Mouse (Mus musculus): Measurements from ENCODE around the gene Cluh.

Cluh gene

DNA sequence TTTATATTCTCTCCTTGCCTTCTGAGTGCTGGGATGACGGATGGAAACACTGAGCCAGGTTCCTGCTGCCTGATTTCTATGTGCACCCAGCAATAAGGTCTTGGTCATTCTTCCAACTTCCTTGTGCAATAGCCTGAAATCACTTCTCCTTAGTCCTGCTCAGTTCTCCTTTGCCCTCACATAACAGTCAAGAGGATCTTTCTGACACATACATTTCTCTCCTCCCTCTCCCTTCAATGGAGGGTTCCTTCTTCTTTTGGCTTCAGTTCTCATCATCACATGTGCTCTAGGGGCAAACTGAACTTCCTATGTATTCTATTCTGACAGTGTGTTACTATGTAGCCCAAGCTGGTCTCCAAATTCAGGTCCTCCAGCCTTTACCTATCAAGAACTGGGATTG, 1.3 kb upstream of the Cluh start:
- CTCF ChIA-PET: no interaction called here

DNA sequence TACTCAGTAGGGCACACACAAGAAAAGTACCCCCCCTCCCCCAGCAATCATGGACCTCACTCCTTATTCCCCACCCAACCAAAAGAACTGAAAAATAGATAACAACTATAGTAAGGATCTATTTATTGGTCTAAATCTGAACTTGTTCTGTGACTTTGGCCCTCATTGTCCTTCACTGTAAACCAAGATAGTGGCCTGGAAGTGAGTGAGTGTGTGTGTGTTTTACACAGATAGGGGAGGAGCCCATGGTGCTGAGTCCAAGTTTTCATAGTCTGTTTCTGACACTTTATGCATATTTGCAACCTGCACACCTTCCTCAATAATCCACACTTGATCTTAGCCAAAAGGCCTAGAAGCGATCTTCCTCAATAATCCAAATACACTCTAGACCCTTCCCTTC, 619 bp upstream of the Cluh start:
- CTCF ChIA-PET: interaction anchor here (0.7 kb wide), 1 partner anchor 9 kb away, joined by 3 read pairs; no protein-coding TSS in a partner anchor

DNA sequence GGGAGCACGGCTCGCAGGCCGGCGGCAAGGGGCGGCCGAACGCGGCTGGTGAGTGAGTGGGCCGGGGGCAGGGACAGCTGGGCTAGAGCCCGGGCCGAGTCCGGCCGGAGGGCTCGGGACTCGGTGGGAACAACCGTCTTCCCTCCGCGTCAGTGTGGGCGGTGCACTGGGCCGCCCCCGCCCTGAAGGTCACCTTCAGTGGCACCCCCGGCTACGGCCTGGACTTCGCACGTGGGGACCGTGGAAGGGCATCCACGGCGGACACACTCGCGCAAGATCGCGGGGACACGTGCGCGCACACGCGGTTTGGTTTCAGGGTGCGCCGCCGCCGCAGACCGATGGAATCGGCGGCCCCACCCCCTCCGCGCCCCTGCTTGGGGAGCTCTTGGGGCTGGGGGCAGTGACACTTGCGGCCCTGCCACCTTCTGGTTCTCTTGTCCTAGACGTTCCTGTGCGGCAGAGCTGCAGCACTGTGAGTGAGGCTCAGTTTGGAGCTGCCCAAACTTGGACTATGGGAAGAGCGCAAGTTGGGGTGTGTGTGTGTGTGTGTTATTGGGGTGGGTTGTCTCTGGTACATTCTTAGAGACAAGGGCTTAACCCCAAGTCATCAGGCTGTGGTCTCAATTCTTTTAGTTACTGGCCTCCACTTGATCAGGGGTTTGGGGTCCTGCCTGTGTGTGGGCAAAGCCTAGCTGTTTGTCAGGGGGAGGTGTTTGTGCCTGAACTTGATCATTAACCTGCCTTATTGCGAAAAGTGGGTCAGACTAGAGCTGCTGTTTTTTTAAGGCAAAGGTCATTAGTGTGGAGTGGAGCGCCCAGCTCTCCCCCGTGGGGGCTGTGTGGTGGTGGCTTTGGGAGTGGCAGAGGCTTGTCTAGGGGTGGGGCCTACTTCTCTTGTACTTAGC, 604 bp downstream of the Cluh start:
- CTCF ChIA-PET: no interaction called here

DNA sequence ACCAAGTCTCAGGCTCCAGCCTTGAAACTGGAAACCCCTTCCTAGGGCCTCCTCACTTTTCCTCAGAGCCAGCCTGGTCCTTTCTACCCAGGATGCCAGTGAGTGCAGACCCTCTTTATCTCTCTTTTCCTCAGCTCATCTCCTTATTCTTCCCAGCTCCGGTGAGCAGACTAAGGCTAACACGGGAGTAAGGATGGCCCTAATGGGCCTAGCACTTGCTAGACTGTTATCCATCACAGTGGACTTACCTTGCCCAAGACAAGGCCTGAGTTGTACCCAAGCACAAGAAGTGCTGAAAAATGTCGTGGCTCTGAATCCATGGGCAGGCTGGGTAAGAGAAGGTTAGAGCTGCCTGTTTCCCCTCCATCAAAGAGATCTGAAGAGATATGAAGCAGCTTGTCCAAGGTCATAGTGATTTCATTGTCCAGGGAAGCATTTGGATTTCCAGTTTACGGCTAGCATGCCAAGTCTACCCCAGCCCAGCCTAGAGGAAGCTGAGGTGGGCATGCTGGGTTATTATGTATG, 1.3 kb downstream of the Cluh start:
- CTCF ChIA-PET: no interaction called here

DNA sequence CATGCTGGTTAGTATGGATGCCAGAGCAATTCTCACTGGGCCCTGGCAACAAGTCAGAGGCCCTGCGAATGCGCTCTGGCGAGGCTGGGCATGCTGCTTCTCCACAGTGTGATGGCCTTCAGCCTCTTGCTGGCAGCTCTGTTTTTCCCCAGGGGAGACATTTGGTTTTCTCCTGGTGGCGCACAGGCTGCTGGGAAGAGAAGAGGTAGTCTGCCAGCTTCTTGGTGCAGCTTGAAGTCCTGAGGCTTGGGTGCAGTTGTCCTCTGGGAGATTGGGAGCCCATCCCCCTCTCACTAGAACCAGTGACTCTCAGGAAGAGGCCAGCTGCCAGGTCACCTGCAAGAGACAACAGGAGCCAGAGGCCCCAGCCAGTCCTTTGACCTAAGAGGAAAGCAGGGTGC, 3.5 kb downstream of the Cluh start:
- CTCF ChIA-PET: no interaction called here

DNA sequence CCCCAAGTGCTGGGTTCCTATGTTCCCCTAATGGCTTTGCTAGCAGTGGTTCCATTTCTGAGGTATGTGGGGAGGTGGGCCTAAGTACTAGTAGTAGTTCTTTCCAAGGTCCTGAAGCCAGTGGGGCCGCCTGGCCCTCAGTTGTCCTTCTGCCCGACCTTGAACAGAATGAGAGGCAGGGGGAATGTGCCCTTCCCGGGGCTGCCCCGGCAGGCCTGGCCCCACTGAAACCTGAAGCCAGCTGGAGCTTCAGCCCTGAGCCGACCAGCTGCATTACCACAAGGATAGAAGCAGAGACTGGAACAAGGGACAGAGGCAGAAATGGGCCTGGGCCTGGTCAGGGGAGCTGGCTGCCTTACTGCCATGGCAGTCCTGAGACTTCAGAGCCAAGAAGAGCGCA, 4.1 kb downstream of the Cluh start:
- CTCF ChIA-PET: interaction anchor here (0.6 kb wide), 1 partner anchor 110 kb away, joined by 3 read pairs; no protein-coding TSS in a partner anchor

DNA sequence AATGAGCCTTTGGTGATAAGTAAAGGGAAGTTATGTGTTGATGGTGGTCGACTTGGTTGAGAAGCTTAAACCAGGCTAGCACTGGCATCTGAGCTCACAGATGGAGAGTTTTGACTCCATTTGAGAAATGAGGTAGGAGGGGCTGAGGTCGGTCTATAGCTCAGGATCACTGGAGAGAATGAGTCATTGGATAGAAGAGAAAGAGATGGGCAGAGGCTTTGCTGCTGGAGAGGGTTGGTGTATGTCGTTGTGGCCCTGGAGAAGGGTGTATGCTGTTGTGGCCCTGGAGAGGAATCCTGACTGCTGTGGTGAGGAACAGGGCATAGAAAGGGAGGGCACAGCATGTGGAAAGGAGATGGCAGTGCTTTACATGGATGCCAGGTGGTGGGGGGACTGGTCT, 6.6 kb downstream of the Cluh start:
- CTCF ChIA-PET: no interaction called here

DNA sequence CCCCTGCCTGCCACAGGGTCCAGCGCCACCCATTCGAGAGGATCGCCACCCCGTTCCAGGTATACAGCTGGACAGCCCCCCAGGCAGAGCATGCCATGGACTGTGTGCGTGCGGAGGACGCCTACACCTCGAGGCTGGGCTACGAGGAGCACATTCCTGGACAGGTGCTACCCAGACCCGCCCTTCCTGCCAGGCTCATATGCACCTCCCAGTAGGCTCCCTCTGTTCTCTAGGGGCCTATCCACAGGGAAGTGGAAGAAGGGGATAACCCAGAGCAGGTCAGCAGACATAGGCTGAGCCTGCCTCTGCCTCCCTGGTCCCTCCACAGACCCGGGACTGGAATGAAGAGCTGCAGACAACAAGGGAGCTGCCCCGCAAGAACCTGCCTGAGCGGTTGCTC, 11.0 kb downstream of the Cluh start:
- CTCF ChIA-PET: interaction anchor here (0.6 kb wide), 1 partner anchor 23 kb away, joined by 11 read pairs; no protein-coding TSS in a partner anchor

DNA sequence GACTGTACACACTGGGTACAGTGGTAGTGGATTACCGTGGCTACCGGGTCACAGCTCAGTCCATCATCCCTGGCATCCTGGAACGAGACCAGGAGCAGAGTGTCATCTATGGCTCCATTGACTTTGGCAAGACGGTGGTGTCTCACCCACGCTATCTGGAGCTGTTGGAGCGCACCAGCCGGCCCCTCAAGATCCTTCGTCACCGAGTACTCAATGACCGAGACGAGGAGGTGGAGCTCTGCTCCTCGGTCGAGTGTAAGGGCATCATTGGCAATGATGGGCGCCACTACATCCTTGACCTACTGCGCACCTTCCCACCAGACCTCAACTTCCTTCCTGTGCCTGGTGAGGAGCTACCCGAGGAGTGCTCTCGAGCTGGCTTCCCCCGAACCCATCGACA, 12.3 kb downstream of the Cluh start:
- CTCF ChIA-PET: no interaction called here

DNA sequence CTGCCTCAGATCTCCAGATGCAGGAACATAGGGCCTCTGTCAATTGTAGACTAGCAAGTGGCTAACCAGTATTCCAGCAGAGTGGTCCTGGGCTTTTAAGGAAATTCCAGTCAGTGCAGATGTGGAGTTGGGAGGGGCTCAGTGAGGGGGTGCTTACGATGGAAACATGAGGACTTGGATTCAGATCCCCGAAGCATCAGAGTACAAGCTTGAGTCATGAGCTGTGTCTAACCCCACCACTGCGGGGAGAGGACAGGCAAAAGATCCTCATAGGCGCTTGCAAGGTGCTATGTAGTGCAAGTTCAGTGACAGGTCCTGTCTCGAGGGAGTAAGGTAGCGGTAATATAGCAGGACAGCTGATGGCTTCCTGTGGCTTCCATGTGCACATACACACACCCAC, 12.9 kb downstream of the Cluh start:
- CTCF ChIA-PET: no interaction called here

DNA sequence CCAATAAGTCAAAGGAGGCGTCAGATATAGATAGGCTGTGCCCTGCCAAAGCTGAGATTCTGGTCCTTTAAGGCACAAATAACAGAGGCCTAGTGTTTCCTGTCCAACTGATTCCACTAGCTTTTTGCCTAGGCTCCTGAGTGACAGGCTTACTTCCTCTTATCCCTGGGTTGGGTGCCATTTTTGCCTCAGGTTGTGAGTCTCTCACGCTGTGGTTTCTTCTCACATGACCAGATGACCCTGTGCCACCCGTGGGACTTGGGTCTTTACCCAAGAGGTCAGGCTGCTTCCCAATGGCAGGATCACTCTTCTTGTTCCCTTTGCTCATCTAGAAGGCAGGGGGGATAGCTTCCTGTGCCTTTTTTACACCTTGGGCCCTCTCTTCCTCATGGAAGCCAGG, 15.0 kb downstream of the Cluh start:
- CTCF ChIA-PET: interaction anchor here (0.6 kb wide), 1 partner anchor 89 kb away, joined by 17 read pairs; no protein-coding TSS in a partner anchor

DNA sequence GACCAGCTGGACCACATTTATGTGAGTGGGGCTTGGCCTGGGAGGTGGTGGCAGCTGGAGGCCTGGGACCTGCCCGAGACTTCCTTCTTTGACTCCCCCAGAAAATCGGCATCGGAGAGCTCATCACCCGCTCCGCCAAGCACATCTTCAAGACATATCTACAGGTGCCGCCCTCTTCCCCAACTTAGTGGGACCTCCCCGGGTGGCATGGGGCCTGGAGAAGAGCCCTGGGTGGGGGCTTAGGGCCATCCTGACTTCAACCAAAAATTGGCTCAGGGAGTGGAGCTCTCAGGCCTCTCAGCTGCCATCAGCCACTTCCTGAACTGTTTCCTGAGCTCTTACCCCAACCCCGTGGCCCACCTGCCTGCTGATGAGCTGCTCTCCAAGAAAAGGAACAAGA, 15.6 kb downstream of the Cluh start:
- CTCF ChIA-PET: no interaction called here

DNA sequence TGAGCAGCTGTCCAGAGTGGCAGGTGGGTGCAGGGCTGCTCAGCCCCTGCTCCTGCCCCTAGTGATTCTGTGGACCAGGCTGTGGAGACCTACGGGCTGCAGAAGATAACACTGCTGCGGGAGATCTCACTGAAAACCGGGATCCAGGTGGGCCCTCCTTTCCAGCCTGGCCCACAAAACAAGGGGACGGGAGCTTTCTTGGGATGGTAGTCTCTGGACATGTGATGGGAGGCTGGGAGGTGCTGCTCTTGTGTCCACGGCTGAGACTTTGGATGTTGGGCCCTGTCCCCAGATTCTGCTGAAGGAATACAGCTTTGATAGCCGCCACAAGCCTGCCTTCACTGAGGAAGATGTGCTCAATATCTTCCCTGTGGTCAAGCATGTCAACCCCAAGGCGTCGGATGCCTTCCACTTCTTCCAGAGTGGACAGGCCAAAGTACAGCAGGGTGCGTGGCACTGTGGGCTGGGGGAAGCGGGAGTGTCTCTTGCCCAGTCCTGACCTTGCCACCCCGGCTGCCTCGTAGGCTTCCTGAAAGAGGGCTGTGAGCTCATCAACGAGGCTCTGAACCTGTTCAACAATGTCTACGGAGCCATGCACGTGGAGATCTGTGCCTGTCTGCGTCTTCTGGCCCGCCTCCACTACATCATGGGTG, 16.5 kb downstream of the Cluh start:
- CTCF ChIA-PET: no interaction called here

DNA sequence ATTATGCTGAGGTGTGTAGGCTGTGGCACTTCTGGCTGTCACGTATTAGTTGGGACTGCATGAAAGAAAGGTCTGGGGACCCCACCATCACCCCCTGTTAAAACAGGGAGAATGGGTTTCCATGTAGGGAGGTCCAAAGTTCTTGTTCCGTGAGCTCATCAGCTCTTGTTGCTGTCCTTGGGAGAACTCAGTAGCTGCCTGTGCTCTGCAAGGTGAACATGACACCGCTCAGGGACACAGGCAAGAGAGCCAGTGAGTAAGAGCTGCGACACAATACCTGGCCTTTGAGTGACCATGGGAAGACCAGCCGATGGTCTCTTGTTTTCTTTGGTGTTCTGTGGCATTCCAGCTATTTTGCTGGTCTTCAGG, 17.0 kb downstream of the Cluh start:
- CTCF ChIA-PET: no interaction called here

DNA sequence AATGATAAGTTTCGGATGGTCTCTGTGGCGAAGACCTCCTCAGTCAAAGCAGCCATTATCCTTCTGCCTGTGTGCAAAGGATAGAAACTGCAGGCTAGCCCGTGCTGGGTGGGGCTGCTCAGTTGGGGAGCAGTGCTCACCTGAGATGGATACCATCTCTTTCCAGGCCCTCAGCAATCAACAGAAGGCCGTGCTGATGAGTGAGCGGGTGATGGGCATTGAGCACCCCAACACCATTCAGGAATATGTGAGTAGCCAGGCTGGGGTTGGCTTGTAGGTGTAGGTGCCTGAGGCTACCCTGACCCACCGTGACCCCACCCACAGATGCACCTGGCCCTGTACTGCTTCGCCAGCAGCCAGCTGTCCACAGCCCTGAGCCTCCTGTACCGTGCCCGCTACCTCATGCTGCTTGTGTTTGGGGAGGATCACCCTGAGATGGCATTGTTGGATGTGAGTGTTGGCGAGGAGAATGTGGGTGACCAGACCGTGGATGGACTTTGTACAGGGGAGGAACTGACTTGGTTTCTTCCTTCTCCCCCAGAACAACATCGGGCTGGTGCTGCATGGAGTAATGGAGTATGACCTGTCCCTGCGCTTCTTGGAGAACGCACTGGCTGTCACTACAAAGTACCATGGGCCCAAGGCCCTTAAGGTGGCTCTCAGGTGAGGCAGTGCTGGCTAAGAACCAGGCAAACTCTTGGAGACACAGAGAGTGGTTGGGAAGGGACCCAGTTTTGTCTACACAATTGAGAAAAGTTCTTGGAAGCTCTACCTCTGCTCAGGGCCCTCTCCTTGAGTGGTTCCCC, 17.7 kb downstream of the Cluh start:
- CTCF ChIA-PET: no interaction called here

DNA sequence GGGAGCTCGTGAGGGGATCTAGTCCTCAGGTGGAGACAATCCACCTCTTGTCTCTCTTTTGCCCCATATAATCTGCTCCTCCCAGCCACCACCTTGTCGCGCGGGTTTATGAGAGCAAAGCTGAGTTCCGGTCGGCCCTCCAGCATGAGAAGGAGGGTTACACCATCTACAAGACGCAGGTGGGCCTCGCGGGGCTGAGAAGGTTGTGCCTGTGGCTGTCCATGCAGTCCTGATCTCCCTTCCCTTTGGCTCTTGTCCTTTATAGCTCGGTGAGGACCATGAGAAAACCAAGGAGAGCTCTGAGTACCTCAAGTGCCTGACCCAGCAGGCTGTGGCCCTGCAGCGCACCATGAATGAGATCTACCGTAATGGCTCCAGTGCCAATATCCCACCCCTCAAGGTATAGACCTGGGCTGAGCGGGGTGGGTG, 18.3 kb downstream of the Cluh start:
- CTCF ChIA-PET: no interaction called here

DNA sequence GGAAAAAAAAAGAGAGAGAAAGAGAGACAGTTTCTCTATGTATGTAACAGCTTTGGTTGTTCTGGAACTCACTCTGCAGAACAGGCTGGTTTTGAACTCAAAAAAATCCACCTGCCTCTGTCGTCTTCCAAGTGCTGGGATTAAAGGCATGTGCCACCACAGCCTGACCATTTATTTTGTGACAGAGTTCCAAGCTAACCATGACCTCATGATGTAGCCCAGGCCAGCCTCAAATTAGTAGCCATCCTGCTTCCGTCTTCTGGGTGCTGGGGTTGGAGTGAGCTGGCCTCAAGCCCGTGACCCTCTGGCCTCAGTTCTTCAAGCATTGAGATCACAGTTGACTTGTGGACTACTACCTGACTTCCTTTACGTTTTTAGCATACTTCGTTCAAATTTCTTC, 19.2 kb downstream of the Cluh start:
- CTCF ChIA-PET: no interaction called here

DNA sequence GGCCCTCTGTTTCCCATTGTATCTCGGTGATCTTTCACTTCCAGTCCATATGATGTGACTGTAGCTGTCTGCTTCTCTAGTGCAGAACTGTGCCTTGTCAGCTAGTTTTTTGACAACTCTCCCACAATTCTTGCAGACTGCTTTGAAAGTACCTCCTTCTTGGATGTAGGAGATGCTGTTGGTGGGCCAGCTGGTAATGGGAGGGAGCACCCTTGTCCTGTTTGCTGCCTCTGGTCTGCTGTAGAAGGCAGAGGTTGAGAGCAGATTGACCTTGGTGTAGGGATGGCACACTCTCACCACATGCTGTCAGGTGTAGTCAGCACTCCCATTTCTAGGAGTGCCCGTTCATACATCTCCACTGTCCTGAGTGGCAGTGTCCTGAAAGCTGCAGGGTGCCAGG, 19.7 kb downstream of the Cluh start:
- CTCF ChIA-PET: no interaction called here

DNA sequence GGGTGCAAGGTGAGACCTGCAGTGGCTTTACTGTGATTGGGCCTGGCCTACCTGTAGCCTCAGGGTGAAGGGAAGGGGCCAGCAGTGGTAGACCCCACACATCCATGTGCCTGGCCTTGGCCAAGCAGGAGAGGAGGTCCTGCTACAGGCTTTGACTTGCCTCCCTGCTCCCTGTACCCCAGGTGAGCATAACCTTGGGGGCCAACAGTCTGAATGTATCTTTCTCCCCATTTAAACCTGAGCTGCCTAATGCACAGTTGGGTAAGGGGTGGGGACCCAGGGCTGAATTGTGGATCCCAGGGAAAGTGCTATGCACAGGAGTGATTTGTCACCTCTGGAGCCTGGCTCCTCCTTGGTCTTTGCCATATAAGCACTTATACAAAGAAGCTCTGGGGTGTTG, 20.9 kb downstream of the Cluh start:
- CTCF ChIA-PET: no interaction called here

DNA sequence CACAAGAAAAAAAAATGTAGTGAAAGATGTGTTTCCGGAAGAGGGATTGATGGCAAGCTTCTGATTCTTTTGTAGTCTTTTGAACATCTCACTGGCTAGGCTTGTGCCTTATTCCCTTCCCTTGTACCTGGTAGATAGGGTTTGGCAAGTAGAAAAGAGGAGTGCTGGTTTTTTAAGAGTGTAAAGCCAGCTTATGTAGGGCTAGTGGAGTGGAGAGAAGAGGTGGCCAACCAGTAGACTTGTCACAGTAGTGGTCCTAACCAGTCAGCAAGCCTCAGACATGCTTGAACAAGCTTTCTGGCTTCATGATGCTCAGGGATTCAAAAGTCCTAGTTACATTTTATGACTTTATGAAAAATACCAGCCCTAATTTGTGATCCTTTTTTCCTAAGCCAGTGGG, 21.7 kb downstream of the Cluh start:
- CTCF ChIA-PET: no interaction called here

DNA sequence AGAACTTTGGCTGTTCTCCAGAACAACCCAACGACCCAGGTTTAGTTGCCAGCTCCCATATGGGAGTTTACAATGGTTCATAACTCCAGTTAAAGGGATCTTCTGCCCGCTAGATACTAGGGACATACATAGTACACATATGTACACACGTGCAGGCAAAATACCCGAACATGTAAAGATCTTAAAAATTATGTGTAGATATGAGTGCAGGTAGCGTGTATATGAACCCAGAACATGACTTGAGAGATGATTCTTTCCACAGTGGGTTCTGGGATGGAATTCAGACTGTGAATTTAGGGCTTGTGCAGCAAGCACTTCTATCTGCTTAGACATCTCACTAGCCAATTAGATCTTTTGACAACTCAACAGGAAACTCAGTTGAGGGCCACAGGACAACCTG, 22.5 kb downstream of the Cluh start:
- CTCF ChIA-PET: no interaction called here

DNA sequence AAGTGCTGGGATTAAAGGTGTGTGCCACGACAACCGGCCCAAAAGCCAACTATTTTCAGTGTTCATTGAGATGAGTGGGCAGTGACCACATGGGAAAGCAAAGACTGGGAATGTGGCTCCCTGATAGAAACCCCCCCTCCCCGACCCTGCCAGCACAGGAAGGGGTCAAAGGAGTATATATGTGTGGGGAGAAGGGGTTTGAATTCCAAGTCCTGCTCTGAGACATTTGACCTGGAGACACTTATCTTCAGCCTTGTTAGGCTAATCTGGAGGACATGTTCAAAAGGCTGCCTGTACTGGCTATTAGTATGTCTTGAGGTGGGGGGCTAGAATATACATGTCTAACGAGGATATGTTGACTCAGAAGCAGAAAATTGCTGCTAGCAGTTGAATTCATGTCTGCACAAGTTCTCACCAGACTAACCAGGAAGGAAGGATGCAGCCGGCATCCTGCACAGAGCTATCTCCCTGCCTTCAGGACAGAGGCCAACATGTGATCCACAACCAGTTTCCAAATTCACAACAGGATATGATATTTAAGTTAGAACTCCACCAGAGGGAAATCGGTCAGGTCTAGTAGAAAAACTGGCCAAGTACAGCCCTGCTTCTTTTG, 23.7 kb downstream of the Cluh start:
- CTCF ChIA-PET: no interaction called here

Measured in spleen, embryonic (tissue).